Mouse (Mus musculus) layer of hippocampus, adult 9-10 months (tissue): ENCODE results near the gene Rnf141.

Experiments
- DNase-seq: peaks from one replicate; pipeline ENCODE4 v3.0.0; 2022; ENCODE audit warnings: low spot score

Rnf141 gene

GRCm38 (mm10) chr7:110833024-110833423 is 11.2 kb downstream of the Rnf141 start:
- DNase-seq = no peak

GRCm38 (mm10) chr7:110823995-110824953 is 20.0 kb downstream of the Rnf141 start:
- DNase-seq = no peak

- no peak for DNase-seq
Measured at GRCm38 (mm10) chr7:110823593-110823992, 20.7 kb downstream of the Rnf141 start.

- DNase-seq = no peak
Measured at GRCm38 (mm10) chr7:110823076-110823475, 21.2 kb downstream of the Rnf141 start.

GRCm38 (mm10) chr7:110822055-110822454 is 22.2 kb downstream of the Rnf141 start:
- DNase-seq = no peak

- no peak for DNase-seq
Measured at GRCm38 (mm10) chr7:110821653-110822052, 22.6 kb downstream of the Rnf141 start.

- no peak for DNase-seq
Measured at GRCm38 (mm10) chr7:110821068-110821467, 23.2 kb downstream of the Rnf141 start.

GRCm38 (mm10) chr7:110818787-110819350 is 25.4 kb downstream of the Rnf141 start:
- no peak for DNase-seq

- DNase-seq = no peak
Measured at GRCm38 (mm10) chr7:110818206-110818605, 26.1 kb downstream of the Rnf141 start.

GRCm38 (mm10) chr7:110816037-110816436 is 28.2 kb downstream of the Rnf141 start:
- peak; percentile 46 for DNase-seq

GRCm38 (mm10) chr7:110813983-110814382 is 30.3 kb downstream of the Rnf141 start:
- DNase-seq = no peak

- no peak for DNase-seq
Measured at GRCm38 (mm10) chr7:110811529-110811928, 32.7 kb downstream of the Rnf141 start.

- no peak for DNase-seq
Measured at GRCm38 (mm10) chr7:110810995-110811394, 33.3 kb downstream of the Rnf141 start.

GRCm38 (mm10) chr7:110809585-110810557 is 34.4 kb downstream of the Rnf141 start:
- DNase-seq = no peak

GRCm38 (mm10) chr7:110808962-110809361 is 35.3 kb downstream of the Rnf141 start:
- no peak for DNase-seq

GRCm38 (mm10) chr7:110807460-110808030 is 36.7 kb downstream of the Rnf141 start:
- DNase-seq = no peak

GRCm38 (mm10) chr7:110804266-110804665 is 40.0 kb downstream of the Rnf141 start:
- DNase-seq = no peak

- DNase-seq = no peak
Measured at GRCm38 (mm10) chr7:110803131-110803530, 41.1 kb downstream of the Rnf141 start.

- peak; percentile 93 for DNase-seq
Measured at GRCm38 (mm10) chr7:110801028-110801427, 43.2 kb downstream of the Rnf141 start.

- no peak for DNase-seq
Measured at GRCm38 (mm10) chr7:110797722-110798409, 46.4 kb downstream of the Rnf141 start.
